Comparison of ENCODE assay signal across 12 mouse cellular contexts in the genomic region with DNA sequence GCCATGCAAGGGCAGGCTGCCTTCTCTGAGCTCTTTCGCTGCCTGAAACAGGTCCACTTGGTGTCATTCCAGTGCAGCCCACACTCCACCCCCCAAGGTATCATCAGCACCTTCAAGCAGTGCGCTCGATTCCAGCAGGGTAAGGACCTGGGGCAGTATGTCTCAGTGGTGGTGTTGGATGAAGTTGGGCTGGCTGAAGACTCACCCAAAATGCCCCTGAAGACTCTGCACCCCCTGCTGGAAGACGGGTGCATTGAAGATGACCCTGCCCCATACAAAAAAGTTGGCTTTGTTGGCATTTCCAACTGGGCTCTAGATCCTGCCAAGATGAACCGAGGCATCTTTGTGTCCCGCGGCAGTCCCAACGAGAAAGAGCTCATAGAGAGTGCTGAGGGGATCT. TPM values are rescaled to one million over a fixed set of nuclear protein-coding genes. Genes with fewer than 3 reads are reported as not detected.
DNase-seq lines count a peak whose midpoint lies in the region; ATAC-seq and TF ChIP-seq lines count a peak whose summit lies in the region.
"Had no signal": no experiment of that assay in that cellular context is flagged by ENCODE, and none has a peak within 500 bp of the region (broad histone marks: within the 10 kb centered on the region; RNA-seq: fewer than 3 reads in every experiment).

No protein-coding gene starts in this region.

- H3K36me3 ChIP-seq in liver, adult 2 months (ENCODE audit: control insufficient read depth, insufficient read depth, low read length), result peaks cover 83% of the 10 kb centered on the region
- H3K36me3 ChIP-seq in liver, embryonic 12.5 days, result peaks cover 84% of the 10 kb centered on the region
- peaks cover 91% of the 10 kb centered on the region for H3K36me3 ChIP-seq in E14TG2a.4 (ENCODE audit: insufficient read depth, low read length)
- peaks cover 24% of the 10 kb centered on the region for H3K36me3 ChIP-seq in splenic B cell, adult 2 months (ENCODE audit: control insufficient read depth, insufficient read depth, low read length, poor library complexity, severe bottlenecking)
- H3K36me3 ChIP-seq: hindbrain, embryonic 15.5 days had no signal

- no peaks in the 10 kb centered on the region for H3K79me2 ChIP-seq in liver, adult 2 months (ENCODE audit: control insufficient read depth, insufficient read depth, low read length)

- H3K4me2 ChIP-seq in liver, embryonic 12.5 days, result no peak overlapping the region
- H3K4me2 ChIP-seq: heart, embryonic 13.5 days; hindbrain, embryonic 15.5 days had no signal

- no peak for TF ChIP-seq POLR2A in liver, adult 2 months (IDR thresholded peaks at IDR 0.05; ENCODE audit: extremely low read depth, insufficient read depth, low read length)

- TF ChIP-seq CTCF in liver, adult 2 months (IDR thresholded peaks at IDR 0.05; ENCODE audit: low read depth, low read length), result peak; percentile 41
- 0 out of 2 replicates have a peak, but pooled peaks have one; percentile 17 for TF ChIP-seq CTCF in E14TG2a.4 (conservative IDR thresholded peaks at IDR 0.05; ENCODE audit: low read length)

- no peak overlapping the region for H3K4me3 ChIP-seq in liver, adult 2 months (ENCODE audit: insufficient read depth, low read depth, low read length)
- H3K4me3 ChIP-seq in liver, embryonic 12.5 days, result no peak overlapping the region
- no peak overlapping the region for H3K4me3 ChIP-seq in E14TG2a.4 (replicated peaks; ENCODE audit: low read length)
- H3K4me3 ChIP-seq: heart, embryonic 13.5 days; hindbrain, embryonic 15.5 days had no signal

- DNase-seq in adrenal gland, postnatal 10 days, result peak; percentile 8
- DNase-seq in adrenal gland, adult 2 months, result no peak
- DNase-seq in liver, adult 2 months (ENCODE audit: extremely low read depth, low read depth, low spot score), result no peak
- peak; percentile 36 for DNase-seq in splenic B cell, adult 2 months (ENCODE audit: low read depth, low spot score)
- DNase-seq in cerebellum, adult 18-20 months, result no peak
- DNase-seq in urinary bladder, postnatal 10 days (ENCODE audit: low spot score), result no peak
- DNase-seq: lung, adult 18-20 months had no signal

- no peaks in the 10 kb centered on the region for H3K27me3 ChIP-seq in liver, adult 2 months (ENCODE audit: control insufficient read depth, insufficient read depth, low read length)
- no peaks in the 10 kb centered on the region for H3K27me3 ChIP-seq in liver, embryonic 12.5 days (replicated peaks)
- H3K27me3 ChIP-seq in E14TG2a.4 (ENCODE audit: insufficient read depth, low read length), result no peaks in the 10 kb centered on the region
- no peaks in the 10 kb centered on the region for H3K27me3 ChIP-seq in splenic B cell, adult 2 months (ENCODE audit: control insufficient read depth, insufficient read depth, low read length, poor library complexity, severe bottlenecking)
- H3K27me3 ChIP-seq: heart, embryonic 13.5 days; hindbrain, embryonic 15.5 days had no signal

- H3K4me1 ChIP-seq in liver, adult 2 months (ENCODE audit: control insufficient read depth, insufficient read depth, low read length), result no peaks in the 10 kb centered on the region
- H3K4me1 ChIP-seq in liver, embryonic 12.5 days, result no peaks in the 10 kb centered on the region
- no peaks in the 10 kb centered on the region for H3K4me1 ChIP-seq in E14TG2a.4 (replicated peaks; ENCODE audit: low read depth, low read length)
- H3K4me1 ChIP-seq: heart, embryonic 13.5 days; hindbrain, embryonic 15.5 days had no signal

- no peak for ATAC-seq in liver, embryonic 12.5 days
- ATAC-seq: midbrain, embryonic 16.5 days had no signal

- no peak overlapping the region for H3K9ac ChIP-seq in liver, adult 2 months (ENCODE audit: low read depth, low read length)
- H3K9ac ChIP-seq in liver, embryonic 12.5 days, result no peak overlapping the region
- H3K9ac ChIP-seq: heart, embryonic 13.5 days; hindbrain, embryonic 15.5 days had no signal

- WGBS in liver, adult 2 months, result 89% methylated on average over 8 of the region's 8 CpGs
- WGBS in liver, embryonic 12.5 days (ENCODE audit: insufficient replicate concordance), result 82% methylated on average over 8 of the region's 8 CpGs

- no peaks in the 10 kb centered on the region for H3K9me3 ChIP-seq in liver, embryonic 12.5 days (replicated peaks)
- no peaks in the 10 kb centered on the region for H3K9me3 ChIP-seq in E14TG2a.4 (ENCODE audit: low read length)
- H3K9me3 ChIP-seq: heart, embryonic 13.5 days; hindbrain, embryonic 15.5 days had no signal

- H3K27ac ChIP-seq in liver, adult 2 months (replicated peaks; ENCODE audit: insufficient read depth, low read depth, low read length), result no peak overlapping the region
- H3K27ac ChIP-seq in liver, embryonic 12.5 days, result no peak overlapping the region
- H3K27ac ChIP-seq: heart, embryonic 13.5 days; hindbrain, embryonic 15.5 days had no signal

RNA-seq across cellular contexts. Expression of gene Endov, which starts 48.9 kb away (rescaled TPM):
- total RNA-seq in adrenal gland, postnatal 10 days (2021), result 10 to 100 TPM; 20.0 to 25.0 TPM
- total RNA-seq in adrenal gland, adult 2 months (2021), result 10 to 100 TPM; 12.1 to 18.9 TPM
- 12.8 and 14.7 TPM in 2 replicates for polyA plus RNA-seq in adrenal gland, adult 2 months (2012; rRNA removed)
- total RNA-seq in liver, adult 2 months (2014; rRNA removed), result 2.3 and 2.6 TPM in 2 replicates
- 8.7 and 9.8 TPM in 2 replicates for polyA plus RNA-seq in liver, adult 2 months (2012; rRNA removed)
- 7.9 and 10.5 TPM in 2 replicates for polyA plus RNA-seq in liver, embryonic 12.5 days (2016; fragmentation: Nextera tagmentation; extraction: Ambion mirVana)

RNA-seq across cellular contexts. Expression of gene Rnf213, which starts 49.3 kb away (rescaled TPM):
- 10 to 100 TPM; 19.7 to 29.9 TPM for total RNA-seq in adrenal gland, postnatal 10 days (2021)
- 10 to 100 TPM; 20.8 to 27.3 TPM for total RNA-seq in adrenal gland, adult 2 months (2021)
- 11.4 and 12.5 TPM in 2 replicates for polyA plus RNA-seq in adrenal gland, adult 2 months (2012; rRNA removed)
- 43.4 and 43.5 TPM in 2 replicates for total RNA-seq in liver, adult 2 months (2014; rRNA removed)
- 11.1 and 16.9 TPM in 2 replicates for polyA plus RNA-seq in liver, adult 2 months (2012; rRNA removed)
- polyA plus RNA-seq in liver, embryonic 12.5 days (2016; fragmentation: Nextera tagmentation; extraction: Ambion mirVana), result 4.0 and 4.6 TPM in 2 replicates

Comparison
In these comparisons a context has a peak if more than half of its experiments do, and no peak if none do; other contexts are left out.
1. DNase-seq: peak in adrenal gland, postnatal 10 days (single experiment) and splenic B cell, adult 2 months (single experiment); none in adrenal gland, adult 2 months (single experiment), liver, adult 2 months (single experiment), cerebellum, adult 18-20 months (0 of 2) and urinary bladder, postnatal 10 days (single experiment).